Mouse (Mus musculus) CH12.LX (cell line): ENCODE measurements around the gene Epha2. TPM values are rescaled to one million over a fixed set of nuclear protein-coding genes. Genes with fewer than 3 reads are reported as not detected.

ENCODE experiments used
- DNase-seq: peaks from one replicate; pipeline ENCODE4 v3.0.0-alpha.2; 2013; ENCODE audit errors: extremely low read depth
- H3K27ac ChIP-seq: 2 replicates; pipeline ENCODE4 v1.5.1; 2012; ENCODE audit warnings: low read depth, mild to moderate bottlenecking, control low read depth, moderate library complexity; ENCODE audit not compliant: insufficient read depth
- H3K27me3 ChIP-seq: replicated peaks from 2 replicates; pipeline ENCODE3; 2012; ENCODE audit warnings: inconsistent platforms
- H3K36me3 ChIP-seq, 2 experiments: replicated peaks in 1 of 2; 2 replicates each; pipeline versions ENCODE3 to v1.6.1; 2012; ENCODE audit warnings: inconsistent platforms in 1 of 2, low read length in 1 of 2, mild to moderate bottlenecking in 1 of 2, mixed read lengths in 1 of 2, moderate library complexity in 1 of 2; ENCODE audit not compliant: control insufficient read depth in 1 of 2, insufficient read depth in 1 of 2
- H3K4me1 ChIP-seq, 2 experiments: 2 replicates each; pipeline ENCODE4 v1.6.1; 2012; ENCODE audit warnings: inconsistent platforms in 1 of 2, moderate library complexity in 1 of 2; ENCODE audit not compliant: insufficient read depth in 2 of 2, control insufficient read depth in 1 of 2
- H3K4me2 ChIP-seq: 2 replicates; pipeline ENCODE4 v1.6.1; 2012; ENCODE audit warnings: low read depth, mild to moderate bottlenecking, control low read depth; ENCODE audit not compliant: poor library complexity, insufficient read depth, severe bottlenecking
- H3K4me3 ChIP-seq, 3 experiments: fragments of 150-350 bp in 1 of 3; sonication (generic) in 1 of 3; replicated peaks in 1 of 3; 2 replicates each; pipeline versions ENCODE3 to v1.5.1; 2011 to 2012; ENCODE audit warnings: low read depth in 2 of 3, low read length in 2 of 3, mild to moderate bottlenecking in 2 of 3, moderate library complexity in 2 of 3, control low read depth in 1 of 3, improper control_type of control experiment in 1 of 3, inconsistent platforms in 1 of 3, mixed read lengths in 1 of 3; ENCODE audit not compliant: poor library complexity in 1 of 3
- H3K79me2 ChIP-seq: replicated peaks from 2 replicates; pipeline ENCODE4 v1.6.1; 2012; ENCODE audit warnings: mild to moderate bottlenecking, moderate library complexity; ENCODE audit not compliant: control insufficient read depth, poor library complexity, insufficient read depth, severe bottlenecking; ENCODE audit errors: extremely low read depth
- H3K9ac ChIP-seq: 2 replicates; pipeline ENCODE4 v1.6.1; 2012; ENCODE audit warnings: low read depth, mild to moderate bottlenecking, control low read depth, moderate library complexity; ENCODE audit not compliant: insufficient read depth
- H3K9me3 ChIP-seq: replicated peaks from 2 replicates; pipeline ENCODE3; 2012; ENCODE audit warnings: low read length, inconsistent platforms, mixed read lengths
- BHLHE40 ChIP-seq: IDR thresholded peaks from 2 replicates; pipeline ENCODE4 v1.6.1; 2011; ENCODE audit warnings: mild to moderate bottlenecking, low read depth, low read length, improper control_type of control experiment
- CHD1 ChIP-seq: IDR thresholded peaks from 2 replicates; pipeline ENCODE4 v1.6.1; 2012; ENCODE audit warnings: low read depth, low read length, improper control_type of control experiment, inconsistent platforms
- CHD2 ChIP-seq: IDR thresholded peaks from 2 replicates; pipeline ENCODE4 v1.6.1; 2011; ENCODE audit warnings: low read length, improper control_type of control experiment
- E2F4 ChIP-seq: IDR thresholded peaks from 2 replicates; pipeline ENCODE4 v1.6.1; 2011; ENCODE audit warnings: low read depth, low read length, improper control_type of control experiment; ENCODE audit not compliant: insufficient replicate concordance
- ELF1 ChIP-seq: IDR thresholded peaks from 2 replicates; pipeline ENCODE4 v1.6.1; 2014; ENCODE audit warnings: low read depth, mild to moderate bottlenecking, inconsistent platforms, low read length, improper control_type of control experiment
- ETS1 ChIP-seq: conservative IDR thresholded peaks from 2 replicates; pipeline ENCODE4 v1.6.1; 2012; ENCODE audit warnings: low read depth, mild to moderate bottlenecking, inconsistent platforms, low read length, improper control_type of control experiment, moderate library complexity
- GABPA ChIP-seq: IDR thresholded peaks from 2 replicates; pipeline ENCODE4 v1.6.1; 2012; ENCODE audit warnings: low read depth, low read length, improper control_type of control experiment, inconsistent platforms; ENCODE audit not compliant: insufficient replicate concordance
- IRF4 ChIP-seq: IDR thresholded peaks from 2 replicates; pipeline ENCODE4 v1.6.1; 2014; ENCODE audit warnings: low read depth, mild to moderate bottlenecking, inconsistent platforms, low read length, improper control_type of control experiment
- JUN ChIP-seq: IDR thresholded peaks from 2 replicates; pipeline ENCODE4 v1.6.1; 2011; ENCODE audit warnings: low read depth, mild to moderate bottlenecking, low read length, improper control_type of control experiment, moderate library complexity; ENCODE audit not compliant: insufficient read depth
- JUND ChIP-seq: conservative IDR thresholded peaks from 2 replicates; pipeline ENCODE4 v1.6.1; 2011; ENCODE audit warnings: low read depth, low read length, improper control_type of control experiment
- KAT2A ChIP-seq: IDR thresholded peaks from 2 replicates; pipeline ENCODE4 v1.6.1; 2012; ENCODE audit warnings: low read length, improper control_type of control experiment, inconsistent platforms; ENCODE audit not compliant: insufficient replicate concordance
- MAFK ChIP-seq: IDR thresholded peaks from 2 replicates; pipeline ENCODE4 v1.6.1; 2011; ENCODE audit warnings: low read length, improper control_type of control experiment; ENCODE audit not compliant: insufficient replicate concordance
- MAX ChIP-seq: IDR thresholded peaks from 2 replicates; pipeline ENCODE4 v1.6.1; 2011; ENCODE audit warnings: low read length, improper control_type of control experiment
- MAZ ChIP-seq: IDR thresholded peaks from 2 replicates; pipeline ENCODE4 v1.6.1; 2012; ENCODE audit warnings: low read depth, mild to moderate bottlenecking, inconsistent platforms, low read length, improper control_type of control experiment, moderate library complexity
- NELFE ChIP-seq: IDR thresholded peaks from 2 replicates; pipeline ENCODE4 v1.6.1; 2011; ENCODE audit warnings: low read depth, low read length, improper control_type of control experiment
- PAX5 ChIP-seq: IDR thresholded peaks from 2 replicates; pipeline ENCODE4 v1.6.1; 2012; ENCODE audit warnings: low read length, inconsistent platforms, mixed read lengths
- RAD21 ChIP-seq: IDR thresholded peaks from 2 replicates; pipeline ENCODE4 v1.6.1; 2011; ENCODE audit warnings: low read depth, mild to moderate bottlenecking, low read length, improper control_type of control experiment, moderate library complexity
- RCOR1 ChIP-seq: conservative IDR thresholded peaks from 2 replicates; pipeline ENCODE4 v1.6.1; 2012; ENCODE audit warnings: low read depth, mild to moderate bottlenecking, inconsistent platforms, low read length, improper control_type of control experiment
- SIN3A ChIP-seq: IDR thresholded peaks from 2 replicates; pipeline ENCODE4 v1.6.1; 2012; ENCODE audit warnings: low read length, improper control_type of control experiment, inconsistent platforms
- SMC3 ChIP-seq: IDR thresholded peaks from 2 replicates; pipeline ENCODE4 v1.6.1; 2011; ENCODE audit warnings: low read depth, low read length, improper control_type of control experiment
- TBP ChIP-seq: conservative IDR thresholded peaks from 2 replicates; pipeline ENCODE4 v1.6.1; 2011; ENCODE audit warnings: low read depth, low read length, improper control_type of control experiment
- USF1 ChIP-seq: IDR thresholded peaks from 2 replicates; pipeline ENCODE4 v1.6.1; 2014; ENCODE audit warnings: low read depth, mild to moderate bottlenecking, inconsistent platforms, low read length, improper control_type of control experiment
- ZKSCAN1 ChIP-seq: IDR thresholded peaks from 2 replicates; pipeline ENCODE4 v1.6.1; 2012; ENCODE audit warnings: low read depth, inconsistent platforms, low read length, improper control_type of control experiment, borderline replicate concordance
- ZMIZ1 ChIP-seq: IDR thresholded peaks from 2 replicates; pipeline ENCODE4 v1.6.1; 2012; ENCODE audit warnings: low read depth, mild to moderate bottlenecking, inconsistent platforms, low read length, improper control_type of control experiment
- ZNF384 ChIP-seq: IDR thresholded peaks from 2 replicates; pipeline ENCODE4 v1.6.1; 2012; ENCODE audit warnings: low read depth, low read length, improper control_type of control experiment, inconsistent platforms
- dilution Hi-C: fragments of 300-500 bp; cut with MboI; formaldehyde crosslinking; loops from 2 replicates; pipeline ENCODE4 v1.14.3; 2020; ENCODE audit warnings: low sequenced_read_pairs; ENCODE audit not compliant: extremely low pct_unique_long_range_greater_than_20kb, extremely low pct_ligation_motif_present
- in situ Hi-C: fragments of 300-500 bp; cut with MboI; formaldehyde crosslinking; loops from 3 replicates; pipeline ENCODE4 v1.14.3; 2019; ENCODE audit warnings: low sequenced_read_pairs, low pct_ligation_motif_present, low pct_unique_long_range_greater_than_20kb, mixed read lengths
- polyA plus RNA-seq: library from polyadenylated mRNA; unstranded; fragments of >175 nt; gene quantifications from 2 replicates; pipeline ENCODE4 v1.2.1, GENCODE M21; 2012; ENCODE audit warnings: low read depth; ENCODE audit not compliant: insufficient read length
- total RNA-seq, 2 experiments: library from RNA; depleted of rRNA; stranded (reverse); fragments of 300-350 nt in 1 of 2; fragments of >200 nt in 1 of 2; gene quantifications; 2 replicates each; pipeline ENCODE4 v1.2.3; 2012 to 2014

Gene Epha2
- total and polyA plus RNA-seq, 3 experiments = 0.55 to 0.81 (median 0.67) TPM

DNA sequence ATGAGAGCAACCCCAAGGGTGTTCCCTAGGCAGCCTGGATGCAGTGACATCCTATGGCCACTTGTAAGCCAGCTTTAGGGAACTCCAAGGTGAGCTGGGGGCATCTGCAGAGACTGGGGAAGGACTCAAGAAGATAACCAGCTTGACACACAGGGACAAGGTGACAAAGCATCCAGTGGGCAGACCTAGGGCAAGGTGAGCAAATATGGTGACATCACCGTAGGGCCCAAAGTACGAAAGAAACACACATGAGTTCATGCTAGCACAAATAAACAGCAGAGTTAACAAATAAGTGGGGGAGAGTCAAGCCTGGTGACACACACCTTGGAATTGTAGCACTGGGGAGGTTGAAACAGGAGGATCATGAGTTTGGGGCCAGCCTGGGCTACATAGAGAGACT, 30.4 kb downstream of the Epha2 start:
- Histone ChIP-seq H3K4me2 (no peak overlapping the region), H3K27me3 (peaks cover 88% of the 10 kb centered on the region), H3K9me3 (no peaks in the 10 kb centered on the region), H3K9ac (no peak overlapping the region), H3K79me2 (no peaks in the 10 kb centered on the region), H3K4me3 (no peak overlapping the region), H3K4me1 (peaks cover 0 to 7% of the 10 kb centered on the region in 2 experiments; a peak in 2 of 4 replicates), H3K36me3 (no peaks in the 10 kb centered on the region), H3K27ac (no peak overlapping the region)
- no peak for TF ChIP-seq BHLHE40
- in situ Hi-C loops = no loop called here
- dilution Hi-C loops = no loop called here
- no peak for DNase-seq

- TF ChIP-seq ZNF384 (no peak), JUN (no peak), IRF4 (no peak), TBP (no peak), MAX (no peak), KAT2A (no peak), ZKSCAN1 (no peak), RAD21 (no peak), JUND (no peak), SMC3 (no peak), MAFK (no peak), CHD2 (no peak), ETS1 (no peak)
- Histone ChIP-seq H3K36me3 (no peaks in the 10 kb centered on the region), H3K27me3 (peaks cover 82% of the 10 kb centered on the region), H3K27ac (no peak overlapping the region), H3K9ac (no peak overlapping the region), H3K79me2 (no peaks in the 10 kb centered on the region), H3K9me3 (no peaks in the 10 kb centered on the region), H3K4me3 (no peak overlapping the region), H3K4me2 (no peak overlapping the region), H3K4me1 (peaks cover 0 to 7% of the 10 kb centered on the region in 2 experiments; a peak in 2 of 4 replicates)
- in situ Hi-C loops = no loop called here
- dilution Hi-C loops = no loop called here
- no peak for DNase-seq
Observed at GRCm38 (mm10) chr4:141332258-141332657, 31.2 kb downstream of the Epha2 start.

- Histone ChIP-seq H3K27me3 (peaks cover 86% of the 10 kb centered on the region), H3K4me3 (no peak overlapping the region), H3K4me1 (peaks cover 4 to 13% of the 10 kb centered on the region in 2 experiments), H3K27ac (no peak overlapping the region), H3K9ac (no peak overlapping the region), H3K9me3 (no peaks in the 10 kb centered on the region), H3K36me3 (no peaks in the 10 kb centered on the region), H3K79me2 (no peaks in the 10 kb centered on the region), H3K4me2 (no peak overlapping the region)
- TF ChIP-seq ETS1 (no peak), BHLHE40 (no peak), ELF1 (no peak), SIN3A (no peak), JUN (no peak), MAZ (no peak), USF1 (no peak), TBP (no peak), CHD1 (no peak), E2F4 (no peak), ZKSCAN1 (no peak), KAT2A (no peak), ZNF384 (no peak), GABPA (no peak), RCOR1 (no peak), MAFK (no peak), PAX5 (no peak), NELFE (no peak), ZMIZ1 (no peak)
- DNase-seq = no peak
- dilution Hi-C loops = no loop called here
- in situ Hi-C loops = no loop called here
Observed at GRCm38 (mm10) chr4:141334695-141335094, 33.7 kb downstream of the Epha2 start.
